Mouse (Mus musculus): Measurements from ENCODE around the gene Cd5. TPM values are rescaled to one million over a fixed set of nuclear protein-coding genes. Genes with fewer than 3 reads are reported as not detected.

Cd5 gene
- polyA plus RNA-seq, 1 experiment from 2014 or later: 0.18 TPM

DNA sequence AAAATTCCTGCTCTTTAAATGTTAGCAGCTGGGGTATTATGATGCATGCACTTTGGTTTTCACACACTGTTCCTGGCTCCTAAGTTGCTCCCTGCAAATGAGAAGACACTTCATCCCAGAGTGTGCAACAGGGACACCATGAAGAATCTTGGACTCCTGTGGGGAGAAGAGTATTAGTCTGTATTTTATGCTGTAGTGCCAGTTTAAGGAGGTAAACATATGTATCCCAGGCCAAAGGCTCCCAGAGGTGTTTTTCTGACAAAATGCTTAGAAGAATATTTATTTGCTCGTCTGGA lies 60.1 kb downstream of the Cd5 start:
- no peak for ATAC-seq

DNA sequence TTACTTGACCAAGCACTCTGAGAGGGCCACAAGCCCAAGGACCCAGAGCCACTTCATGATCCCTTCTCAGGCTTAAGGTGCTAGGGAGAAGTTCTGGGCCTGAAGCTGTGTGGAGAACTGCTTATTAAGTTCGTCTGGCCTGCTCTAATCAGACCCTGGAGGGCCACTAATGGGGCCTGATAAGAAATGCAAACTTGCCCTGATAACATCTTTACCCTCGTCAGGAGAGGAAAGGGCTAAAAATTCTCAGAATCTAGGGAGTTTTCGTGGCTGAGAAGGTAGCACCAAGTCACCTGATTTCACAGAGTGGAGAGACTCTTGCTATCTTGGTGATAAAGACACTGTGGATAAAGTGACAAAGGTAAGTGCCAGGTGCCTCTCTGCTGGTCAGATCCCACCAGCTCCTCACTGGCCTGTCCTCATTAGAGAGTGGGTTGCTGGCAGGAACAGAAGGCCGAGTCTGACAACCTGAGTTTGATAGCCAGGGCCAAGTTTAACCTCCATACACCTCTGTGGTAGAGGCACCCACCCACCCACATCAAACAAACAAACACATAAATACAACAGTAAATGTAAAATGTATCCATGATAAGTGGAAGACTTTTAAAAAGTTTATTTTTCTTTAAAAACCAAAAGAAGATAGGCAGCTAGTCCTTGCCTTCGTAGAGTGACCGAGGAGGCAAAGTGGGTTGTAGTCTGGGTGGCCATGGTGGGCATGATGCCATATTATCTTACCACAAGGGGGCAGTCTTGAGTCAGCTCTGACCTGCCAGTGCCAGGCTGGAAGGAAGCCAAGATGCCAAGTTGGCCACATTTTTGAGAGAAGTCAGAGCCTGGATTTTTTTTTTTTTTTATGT lies 60.7 kb downstream of the Cd5 start, which contains the start of gene Pga5:
Gene Pga5 (minus strand): TSS at position 157 of the 857 bp plus-strand sequence.
- Histone ChIP-seq H3K4me3 (ENCODE audit: low read depth, low read length) (no peak within 1 kb of the TSS), H3K36me3 (ENCODE audit: control insufficient read depth, insufficient read depth) (no peaks in the 10 kb centered on the region), H3K4me2 (replicated peaks; ENCODE audit: low read depth) (no peak within 1 kb of the TSS), H3K9me3 (ENCODE audit: control insufficient read depth) (no peaks in the 10 kb centered on the region), H3K27me3 (replicated peaks; ENCODE audit: control insufficient read depth, insufficient read depth, low read length) (no peaks in the 10 kb centered on the region), H3K9ac (ENCODE audit: low read depth, low read length) (no peak within 1 kb of the TSS), H3K4me1 (replicated peaks; ENCODE audit: control insufficient read depth, insufficient read depth, low read length) (no peaks in the 10 kb centered on the region), H3K27ac (ENCODE audit: low read depth, low read length) (no peak within 1 kb of the TSS)
- ATAC-seq: no peak
- 23% methylated on average over 6 of the region's 6 CpGs for WGBS
- peak; percentile 94 for TF ChIP-seq CTCF (IDR thresholded peaks at IDR 0.05; ENCODE audit: low read depth)

More for the DNA sequence above, 60.1 kb downstream of the Cd5 start:
- Histone ChIP-seq H3K27me3 (replicated peaks; ENCODE audit: control insufficient read depth, insufficient read depth, low read length) (no peaks in the 10 kb centered on the region), H3K9ac (ENCODE audit: low read depth, low read length) (no peak overlapping the region), H3K9me3 (ENCODE audit: control insufficient read depth) (no peaks in the 10 kb centered on the region), H3K4me1 (replicated peaks; ENCODE audit: control insufficient read depth, insufficient read depth, low read length) (no peaks in the 10 kb centered on the region), H3K4me3 (ENCODE audit: low read depth, low read length) (no peak overlapping the region), H3K27ac (ENCODE audit: low read depth, low read length) (no peak overlapping the region), H3K4me2 (replicated peaks; ENCODE audit: low read depth) (no peak overlapping the region), H3K36me3 (ENCODE audit: control insufficient read depth, insufficient read depth) (no peaks in the 10 kb centered on the region)
- TF ChIP-seq CTCF (IDR thresholded peaks at IDR 0.05; ENCODE audit: low read depth): no peak
- 73% methylated on average over 1 of the region's 1 CpGs for WGBS

DNA sequence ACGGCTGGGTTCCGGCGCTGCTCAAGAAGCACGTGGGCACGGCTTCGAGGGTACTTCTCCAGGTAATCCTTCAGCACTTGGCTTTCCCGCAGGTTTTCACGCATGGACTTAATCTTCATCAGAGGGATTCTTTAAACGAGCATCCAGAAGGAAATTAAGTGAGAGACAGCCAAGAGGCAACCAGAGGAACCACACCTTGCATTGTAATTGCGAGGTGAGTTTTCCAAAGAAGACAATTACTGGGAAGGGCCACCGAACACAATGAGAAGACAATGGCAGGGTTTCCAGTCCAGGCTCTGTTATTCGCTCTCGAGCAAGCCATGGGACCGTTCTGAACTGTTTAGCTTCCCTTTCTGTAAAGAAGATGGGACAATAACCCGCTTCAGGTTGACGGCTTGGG lies 62.1 kb downstream of the Cd5 start:
- no peak overlapping the region for H3K9ac ChIP-seq (ENCODE audit: low read depth, low read length)
- H3K27ac ChIP-seq (ENCODE audit: low read depth, low read length): no peak overlapping the region
- WGBS: 84% methylated on average over 16 of the region's 16 CpGs
- no peaks in the 10 kb centered on the region for H3K4me1 ChIP-seq (replicated peaks; ENCODE audit: control insufficient read depth, insufficient read depth, low read length)
- no peak for ATAC-seq
- no peak overlapping the region for H3K4me3 ChIP-seq (ENCODE audit: low read depth, low read length)
- H3K9me3 ChIP-seq (ENCODE audit: control insufficient read depth): no peaks in the 10 kb centered on the region
- H3K27me3 ChIP-seq (replicated peaks; ENCODE audit: control insufficient read depth, insufficient read depth, low read length): no peaks in the 10 kb centered on the region
- H3K36me3 ChIP-seq (ENCODE audit: control insufficient read depth, insufficient read depth): no peaks in the 10 kb centered on the region
- no peak for TF ChIP-seq CTCF (IDR thresholded peaks at IDR 0.05; ENCODE audit: low read depth)
- no peak overlapping the region for H3K4me2 ChIP-seq (replicated peaks; ENCODE audit: low read depth)

DNA sequence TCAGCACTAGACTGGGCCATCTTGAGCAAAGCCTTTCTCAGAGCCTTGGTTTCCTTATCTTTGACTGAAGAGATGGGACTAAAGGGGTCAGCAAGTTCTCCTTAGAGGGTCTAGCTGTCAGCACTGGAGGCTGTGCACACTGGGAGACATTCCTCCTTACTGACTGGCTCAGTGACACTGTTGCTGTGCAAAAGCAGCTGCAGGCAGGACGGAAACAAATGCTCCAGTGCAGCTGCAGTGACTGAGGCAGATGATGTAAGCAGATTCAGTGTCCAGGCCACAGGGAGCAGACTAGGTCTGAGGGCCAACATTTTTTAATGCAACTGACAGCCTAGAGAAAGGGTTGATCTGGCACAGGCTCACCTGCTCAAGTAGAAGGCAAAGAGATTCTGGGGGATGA lies 65.5 kb downstream of the Cd5 start:
- WGBS: 50% methylated on average over 1 of the region's 1 CpGs
- Histone ChIP-seq H3K4me3 (ENCODE audit: low read depth, low read length) (no peak overlapping the region), H3K4me1 (replicated peaks; ENCODE audit: control insufficient read depth, insufficient read depth, low read length) (no peaks in the 10 kb centered on the region), H3K4me2 (replicated peaks; ENCODE audit: low read depth) (no peak overlapping the region), H3K9ac (ENCODE audit: low read depth, low read length) (no peak overlapping the region), H3K27me3 (replicated peaks; ENCODE audit: control insufficient read depth, insufficient read depth, low read length) (no peaks in the 10 kb centered on the region), H3K36me3 (ENCODE audit: control insufficient read depth, insufficient read depth) (no peaks in the 10 kb centered on the region), H3K27ac (ENCODE audit: low read depth, low read length) (no peak overlapping the region), H3K9me3 (ENCODE audit: control insufficient read depth) (no peaks in the 10 kb centered on the region)
- no peak for ATAC-seq
- TF ChIP-seq CTCF (IDR thresholded peaks at IDR 0.05; ENCODE audit: low read depth): no peak

DNA sequence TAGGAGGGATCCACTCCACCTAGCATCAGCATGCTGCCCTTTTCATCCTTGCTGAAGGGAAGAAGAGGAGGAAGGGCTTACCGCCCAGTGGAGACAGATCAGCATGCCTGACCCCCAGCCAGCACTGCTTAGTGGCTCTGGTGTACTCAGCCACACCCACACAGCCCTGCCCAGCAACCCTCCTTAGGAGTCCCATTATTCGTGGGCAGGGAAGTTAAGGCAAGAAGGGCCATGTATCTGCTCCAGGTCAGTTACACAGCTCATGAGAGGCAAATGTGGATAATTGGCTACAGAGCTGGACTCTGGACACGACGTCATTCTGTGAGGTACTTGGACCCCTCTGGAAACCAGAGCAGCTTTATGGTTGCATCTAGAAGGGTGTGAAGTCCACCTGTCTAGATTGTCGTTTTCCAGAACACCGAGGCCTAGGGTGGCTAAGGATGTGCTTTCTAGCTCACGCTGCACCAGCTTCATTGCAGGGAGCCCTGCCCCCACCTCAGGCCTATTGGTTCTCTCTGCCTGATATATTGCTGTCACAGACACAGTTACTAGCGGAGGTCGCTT lies 66.9 kb downstream of the Cd5 start:
- H3K27ac ChIP-seq (ENCODE audit: low read depth, low read length): peak overlapping the region; percentile 57
- no peak overlapping the region for H3K4me3 ChIP-seq (ENCODE audit: low read depth, low read length)
- no peak overlapping the region for H3K9ac ChIP-seq (ENCODE audit: low read depth, low read length)
- no peaks in the 10 kb centered on the region for H3K4me1 ChIP-seq (replicated peaks; ENCODE audit: control insufficient read depth, insufficient read depth, low read length)
- no peaks in the 10 kb centered on the region for H3K9me3 ChIP-seq (ENCODE audit: control insufficient read depth)
- H3K27me3 ChIP-seq (replicated peaks; ENCODE audit: control insufficient read depth, insufficient read depth, low read length): no peaks in the 10 kb centered on the region
- no peak overlapping the region for H3K4me2 ChIP-seq (replicated peaks; ENCODE audit: low read depth)
- ATAC-seq: peak; percentile 87
- H3K36me3 ChIP-seq (ENCODE audit: control insufficient read depth, insufficient read depth): no peaks in the 10 kb centered on the region
- 37% methylated on average over 9 of the region's 9 CpGs for WGBS
- TF ChIP-seq CTCF (IDR thresholded peaks at IDR 0.05; ENCODE audit: low read depth): no peak

DNA sequence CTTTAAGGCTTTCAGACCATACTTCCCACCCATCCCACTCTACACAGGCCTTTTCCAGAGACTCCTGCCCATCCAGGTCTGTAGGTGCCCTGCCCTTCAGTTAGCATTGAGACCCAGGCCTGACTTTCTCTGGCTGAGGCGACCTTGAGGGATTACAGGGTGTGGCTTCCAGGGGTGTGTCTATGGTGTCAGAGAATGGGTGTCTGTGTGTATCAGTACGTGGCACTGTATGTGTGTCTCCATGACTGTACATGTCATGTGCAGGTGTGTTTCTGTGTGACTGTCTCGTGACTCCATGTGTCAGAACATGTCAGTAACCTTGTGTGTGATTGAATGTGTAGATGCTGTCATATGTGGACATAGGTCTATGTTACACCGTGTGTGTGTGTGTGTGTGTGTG lies 67.5 kb downstream of the Cd5 start:
- 0 out of 2 replicates have a peak, but pooled peaks have one; percentile 2 for ATAC-seq

More for the DNA sequence above, 67.5 kb downstream of the Cd5 start:
- Histone ChIP-seq H3K4me1 (replicated peaks; ENCODE audit: control insufficient read depth, insufficient read depth, low read length) (no peaks in the 10 kb centered on the region), H3K4me3 (ENCODE audit: low read depth, low read length) (no peak overlapping the region), H3K9ac (ENCODE audit: low read depth, low read length) (no peak overlapping the region), H3K36me3 (ENCODE audit: control insufficient read depth, insufficient read depth) (no peaks in the 10 kb centered on the region), H3K27ac (ENCODE audit: low read depth, low read length) (0 out of 2 replicates have a peak overlapping the region, but pooled peaks have one; percentile 57), H3K9me3 (ENCODE audit: control insufficient read depth) (no peaks in the 10 kb centered on the region), H3K27me3 (replicated peaks; ENCODE audit: control insufficient read depth, insufficient read depth, low read length) (no peaks in the 10 kb centered on the region), H3K4me2 (replicated peaks; ENCODE audit: low read depth) (no peak overlapping the region)
- no peak for TF ChIP-seq CTCF (IDR thresholded peaks at IDR 0.05; ENCODE audit: low read depth)
- WGBS: 70% methylated on average over 4 of the region's 4 CpGs

Other genes starting within 250 kb of the Cd5 start
- 17.7 and 18.1 TPM in 2 replicates for gene Cpsf7, start 213.7 kb downstream of the Cd5 start, polyA plus RNA-seq (2015; fragmentation: Nextera tagmentation; extraction: Ambion mirVana)
- 42.5 and 46.3 TPM in 2 replicates for gene Sdhaf2, start 212.9 kb downstream of the Cd5 start, polyA plus RNA-seq (2015; fragmentation: Nextera tagmentation; extraction: Ambion mirVana)
- gene Tmem216, start 182.8 kb downstream of the Cd5 start, polyA plus RNA-seq (2015; fragmentation: Nextera tagmentation; extraction: Ambion mirVana): 11.0 and 12.2 TPM in 2 replicates
- 23.2 and 24.3 TPM in 2 replicates for gene Cyb561a3, start 161.8 kb downstream of the Cd5 start, polyA plus RNA-seq (2015; fragmentation: Nextera tagmentation; extraction: Ambion mirVana)
- 10.7 and 10.8 TPM in 2 replicates for gene Tmem138, start 161.6 kb downstream of the Cd5 start, polyA plus RNA-seq (2015; fragmentation: Nextera tagmentation; extraction: Ambion mirVana)
- gene Ddb1, start 133.7 kb downstream of the Cd5 start, polyA plus RNA-seq (2015; fragmentation: Nextera tagmentation; extraction: Ambion mirVana): 97.9 and 100 TPM in 2 replicates
- 76.4 and 83.9 TPM in 2 replicates for gene Tkfc, start 133.3 kb downstream of the Cd5 start, polyA plus RNA-seq (2015; fragmentation: Nextera tagmentation; extraction: Ambion mirVana)
- 7.1 and 8.4 TPM in 2 replicates for gene Vwce, start 104.8 kb downstream of the Cd5 start, polyA plus RNA-seq (2015; fragmentation: Nextera tagmentation; extraction: Ambion mirVana)
- 5.0 and 24.6 TPM in 2 replicates for gene Pga5, start 60.9 kb downstream of the Cd5 start, polyA plus RNA-seq (2015; fragmentation: Nextera tagmentation; extraction: Ambion mirVana)
- 31.3 and 32.2 TPM in 2 replicates for gene Vps37c, start 50.3 kb downstream of the Cd5 start, polyA plus RNA-seq (2015; fragmentation: Nextera tagmentation; extraction: Ambion mirVana)
- gene Cd6, start 91.1 kb upstream of the Cd5 start, polyA plus RNA-seq (2015; fragmentation: Nextera tagmentation; extraction: Ambion mirVana): 0.05 TPM in 1 of 2 replicates, not detected in the other
- 0.93 and 0.94 TPM in 2 replicates for gene Slc15a3, start 100.7 kb upstream of the Cd5 start, polyA plus RNA-seq (2015; fragmentation: Nextera tagmentation; extraction: Ambion mirVana)
- 7.1 and 7.5 TPM in 2 replicates for gene Tmem132a, start 130.9 kb upstream of the Cd5 start, polyA plus RNA-seq (2015; fragmentation: Nextera tagmentation; extraction: Ambion mirVana)
- 35.8 and 36.2 TPM in 2 replicates for gene Tmem109, start 143.0 kb upstream of the Cd5 start, polyA plus RNA-seq (2015; fragmentation: Nextera tagmentation; extraction: Ambion mirVana)
- 20.3 and 24.6 TPM in 2 replicates for gene Prpf19, start 156.2 kb upstream of the Cd5 start, polyA plus RNA-seq (2015; fragmentation: Nextera tagmentation; extraction: Ambion mirVana)
- gene Zp1, start 181.6 kb upstream of the Cd5 start, polyA plus RNA-seq (2015; fragmentation: Nextera tagmentation; extraction: Ambion mirVana): not detected in 2 replicates
- not detected in 2 replicates for gene Ptgdr2, start 198.2 kb upstream of the Cd5 start, polyA plus RNA-seq (2015; fragmentation: Nextera tagmentation; extraction: Ambion mirVana)
- gene Ccdc86, start 210.3 kb upstream of the Cd5 start, polyA plus RNA-seq (2015; fragmentation: Nextera tagmentation; extraction: Ambion mirVana): 11.0 and 12.4 TPM in 2 replicates
- 854 and 883 TPM in 2 replicates for gene Ms4a10, start 235.7 kb upstream of the Cd5 start, polyA plus RNA-seq (2015; fragmentation: Nextera tagmentation; extraction: Ambion mirVana)

Data from intestine, postnatal 0 days (tissue).